Mouse (Mus musculus) olfactory bulb, adult 2 months (tissue): ENCODE data around the gene Mcu. TPM values are rescaled to one million over a fixed set of nuclear protein-coding genes. Genes with fewer than 3 reads are reported as not detected.

ENCODE experiments used
- H3K27ac ChIP-seq: fragments of 200-500 bp; 2 replicates; pipeline ENCODE4 v1.5.1; 2012; ENCODE audit warnings: low read depth, low read length; ENCODE audit not compliant: insufficient read depth
- H3K4me1 ChIP-seq: fragments of 200-500 bp; 2 replicates; pipeline ENCODE4 v1.6.1; 2012; ENCODE audit warnings: low read length; ENCODE audit not compliant: control insufficient read depth, insufficient read depth
- H3K4me3 ChIP-seq: fragments of 200-500 bp; 2 replicates; pipeline ENCODE4 v1.5.1; 2012; ENCODE audit warnings: mild to moderate bottlenecking, low read depth, low read length, moderate library complexity; ENCODE audit not compliant: insufficient read depth
- CTCF ChIP-seq: fragments of 200-500 bp; IDR thresholded peaks from 2 replicates; pipeline ENCODE4 v1.5.1; 2012; ENCODE audit warnings: low read depth, mild to moderate bottlenecking, low read length, moderate library complexity; ENCODE audit not compliant: insufficient read depth
- POLR2A ChIP-seq: fragments of 200-500 bp; IDR thresholded peaks from 2 replicates; pipeline ENCODE4 v1.6.1; 2012; ENCODE audit warnings: mild to moderate bottlenecking, low read depth, low read length, moderate library complexity; ENCODE audit not compliant: insufficient read depth
- WGBS: fragments of 180-500 bp; shearing (Covaris S2); methylation state at CpG from one replicate; pipeline ENCODE4 v1.1.7; 2018; 5-methylcytosine and 5-hydroxymethylcytosine counted together
- polyA plus RNA-seq: library from polyadenylated mRNA; stranded (reverse); fragments of >200 nt; gene quantifications from 2 replicates; pipeline ENCODE4 v1.2.4, GENCODE M21; 2012; ENCODE audit warnings: low replicate concordance; ENCODE audit not compliant: missing spikeins, insufficient read depth, insufficient read length

Mcu gene
- polyA plus RNA-seq, 1 experiment: not detected

GRCm38 (mm10) chr10:59638576-59638975, 22.1 kb upstream of the Mcu start:
- WGBS: 54% methylated on average over 6 of the region's 6 CpGs
- H3K4me1 ChIP-seq: peaks cover 4% of the 10 kb centered on the region; the same call in 1 of the 2 replicates
- H3K27ac ChIP-seq: no peak overlapping the region

GRCm38 (mm10) chr10:59637596-59638124, 21.2 kb upstream of the Mcu start:
- Histone ChIP-seq H3K4me3 (no peak overlapping the region), H3K27ac (no peak overlapping the region), H3K4me1 (no peaks in the 10 kb centered on the region)
- TF ChIP-seq POLR2A (no peak), CTCF (no peak)
- 83% methylated on average over 7 of the region's 7 CpGs for WGBS

More at GRCm38 (mm10) chr10:59638576-59638975, 22.1 kb upstream of the Mcu start:
- TF ChIP-seq POLR2A: no peak
- no peak for TF ChIP-seq CTCF
- H3K4me3 ChIP-seq: no peak overlapping the region

- Histone ChIP-seq H3K4me3 (no peak overlapping the region), H3K4me1 (no peaks in the 10 kb centered on the region), H3K27ac (no peak overlapping the region)
- 79% methylated on average over 16 of the region's 16 CpGs for WGBS
- TF ChIP-seq POLR2A (no peak), CTCF (no peak)
Observed at GRCm38 (mm10) chr10:59636751-59637533, 20.4 kb upstream of the Mcu start.

- Histone ChIP-seq H3K4me1 (no peaks in the 10 kb centered on the region), H3K27ac (no peak overlapping the region), H3K4me3 (no peak overlapping the region)
- TF ChIP-seq POLR2A (no peak), CTCF (no peak)
- WGBS: 78% methylated on average over 2 of the region's 2 CpGs
Observed at GRCm38 (mm10) chr10:59636048-59636447, 19.6 kb upstream of the Mcu start.

GRCm38 (mm10) chr10:59629506-59629782, 13.0 kb upstream of the Mcu start:
- H3K4me3 ChIP-seq: no peak overlapping the region
- H3K4me1 ChIP-seq: no peaks in the 10 kb centered on the region
- 75% methylated on average over 4 of the region's 4 CpGs for WGBS
- H3K27ac ChIP-seq: no peak overlapping the region
- TF ChIP-seq CTCF (no peak), POLR2A (no peak)

GRCm38 (mm10) chr10:59628641-59629505, 12.4 kb upstream of the Mcu start:
- Histone ChIP-seq H3K27ac (peak overlapping the region; percentile 68), H3K4me1 (no peaks in the 10 kb centered on the region), H3K4me3 (no peak overlapping the region)
- TF ChIP-seq POLR2A (no peak), CTCF (no peak)
- WGBS: 48% methylated on average over 17 of the region's 17 CpGs

- Histone ChIP-seq H3K27ac (no peak overlapping the region), H3K4me1 (no peaks in the 10 kb centered on the region), H3K4me3 (no peak overlapping the region)
- 60% methylated on average over 5 of the region's 5 CpGs for WGBS
- TF ChIP-seq POLR2A: no peak
- TF ChIP-seq CTCF: no peak
Observed at GRCm38 (mm10) chr10:59623496-59623895, 7.0 kb upstream of the Mcu start.

- Histone ChIP-seq H3K27ac (no peak overlapping the region), H3K4me3 (no peak overlapping the region), H3K4me1 (no peaks in the 10 kb centered on the region)
- WGBS: 83% methylated on average over 10 of the region's 10 CpGs
- TF ChIP-seq CTCF (no peak), POLR2A (no peak)
Observed at GRCm38 (mm10) chr10:59621355-59621754, 4.9 kb upstream of the Mcu start.

GRCm38 (mm10) chr10:59617776-59618175, 1.3 kb upstream of the Mcu start:
- no peak overlapping the region for H3K4me3 ChIP-seq
- peaks cover 6% of the 10 kb centered on the region for H3K4me1 ChIP-seq
- no peak overlapping the region for H3K27ac ChIP-seq
- WGBS: 96% methylated on average over 7 of the region's 7 CpGs
- TF ChIP-seq POLR2A: no peak
- no peak for TF ChIP-seq CTCF
